Mouse (Mus musculus) forebrain, embryonic 14.5 days (tissue): Measurements from ENCODE around the gene Ngp. TPM values are rescaled to one million over a fixed set of nuclear protein-coding genes. Genes with fewer than 3 reads are reported as not detected.

Experiments used
- ATAC-seq: fragments of 200-750 bp; cut with Nextera tagmentation; 2 replicates; pipeline ENCODE4 v1.8.0; 2017; ENCODE audit warnings: mild to moderate bottlenecking, moderate library complexity
- DNase-seq: peaks from one replicate; pipeline ENCODE4 v3.0.0-alpha.2; 2015; ENCODE audit warnings: low spot score
- H3K27ac ChIP-seq: fragments of 300-500 bp; sonication (generic); 2 replicates; pipeline ENCODE4 v1.5.1; 2014; ENCODE audit warnings: low read depth, mild to moderate bottlenecking, control low read depth, low read length, moderate library complexity
- H3K27me3 ChIP-seq: fragments of 300-500 bp; sonication (generic); replicated peaks from 2 replicates; pipeline ENCODE4 v1.6.1; 2014; ENCODE audit warnings: low read length, control low read depth, mixed read lengths; ENCODE audit not compliant: control insufficient read depth, insufficient read depth
- H3K36me3 ChIP-seq: fragments of 300-500 bp; sonication (generic); 2 replicates; pipeline ENCODE4 v1.6.1; 2014; ENCODE audit warnings: low read length, control low read depth; ENCODE audit not compliant: control insufficient read depth, insufficient read depth
- H3K4me1 ChIP-seq: fragments of 300-500 bp; sonication (generic); 2 replicates; pipeline ENCODE4 v1.6.1; 2014; ENCODE audit warnings: antibody characterized with exemption, low read length, control low read depth; ENCODE audit not compliant: control insufficient read depth, insufficient read depth
- H3K4me2 ChIP-seq: fragments of 300-500 bp; sonication (generic); 2 replicates; pipeline ENCODE4 v1.6.1; 2014; ENCODE audit warnings: mild to moderate bottlenecking, control low read depth, low read length
- H3K4me3 ChIP-seq: fragments of 300-500 bp; sonication (generic); 2 replicates; pipeline ENCODE4 v1.5.1; 2014; ENCODE audit warnings: low read depth, low read length, control low read depth
- H3K9ac ChIP-seq: fragments of 300-500 bp; sonication (generic); 2 replicates; pipeline ENCODE4 v1.6.1; 2014; ENCODE audit warnings: mild to moderate bottlenecking, low read length, control low read depth, moderate library complexity
- H3K9me3 ChIP-seq: fragments of 300-500 bp; sonication (generic); replicated peaks from 2 replicates; pipeline ENCODE4 v1.6.1; 2016; ENCODE audit warnings: low read length, control low read depth, mixed read lengths; ENCODE audit not compliant: control insufficient read depth
- WGBS: fragments of 180-500 bp; shearing (Covaris S2); extraction: QIAGEN DNeasy Blood & Tissue Kit; methylation state at CpG from one replicate; pipeline ENCODE4 v1.1.7; 2014; 5-methylcytosine and 5-hydroxymethylcytosine counted together
- polyA plus RNA-seq: library from polyadenylated mRNA; unstranded; fragments of >200 nt; fragmentation: Nextera tagmentation; extraction: Ambion mirVana; gene quantifications from 2 replicates; pipeline ENCODE4 v1.2.1, GENCODE M21; 2014

The Ngp gene
- polyA plus RNA-seq, 1 experiment from 2014 or later, result 0.61 TPM

- no peaks in the 10 kb centered on the region for H3K9me3 ChIP-seq
- peaks cover 5% of the 10 kb centered on the region for H3K4me1 ChIP-seq
- no peak overlapping the region for H3K4me2 ChIP-seq
- no peaks in the 10 kb centered on the region for H3K27me3 ChIP-seq
- no peak overlapping the region for H3K4me3 ChIP-seq
- no peak for ATAC-seq
- no peaks in the 10 kb centered on the region for H3K36me3 ChIP-seq
- WGBS, result 40% methylated on average over 6 of the region's 6 CpGs
- H3K27ac ChIP-seq, result no peak overlapping the region
- H3K9ac ChIP-seq, result no peak overlapping the region
- DNase-seq, result peak; percentile 79
Observed at GRCm38 (mm10) chr9:110410908-110411887, 8.3 kb upstream of the Ngp start.

GRCm38 (mm10) chr9:110412926-110413325 is 6.6 kb upstream of the Ngp start:
- H3K4me3 ChIP-seq, result no peak overlapping the region
- no peak for ATAC-seq
- H3K9me3 ChIP-seq, result no peaks in the 10 kb centered on the region
- H3K4me2 ChIP-seq, result no peak overlapping the region
- H3K4me1 ChIP-seq, result no peaks in the 10 kb centered on the region
- H3K27ac ChIP-seq, result no peak overlapping the region
- no peaks in the 10 kb centered on the region for H3K36me3 ChIP-seq
- no peaks in the 10 kb centered on the region for H3K27me3 ChIP-seq
- H3K9ac ChIP-seq, result no peak overlapping the region
- 76% methylated on average over 7 of the region's 7 CpGs for WGBS
- DNase-seq, result peak; percentile 14

GRCm38 (mm10) chr9:110413785-110414184 is 5.8 kb upstream of the Ngp start:
- H3K4me3 ChIP-seq, result no peak overlapping the region
- DNase-seq, result peak; percentile 46
- no peaks in the 10 kb centered on the region for H3K9me3 ChIP-seq
- no peak overlapping the region for H3K9ac ChIP-seq
- no peaks in the 10 kb centered on the region for H3K36me3 ChIP-seq
- no peak overlapping the region for H3K4me2 ChIP-seq
- no peak for ATAC-seq
- no peak overlapping the region for H3K27ac ChIP-seq
- no peaks in the 10 kb centered on the region for H3K27me3 ChIP-seq
- 55% methylated on average over 9 of the region's 9 CpGs for WGBS
- H3K4me1 ChIP-seq, result no peaks in the 10 kb centered on the region

GRCm38 (mm10) chr9:110431241-110431640 is 11.7 kb downstream of the Ngp start:
- no peak overlapping the region for H3K9ac ChIP-seq
- no peaks in the 10 kb centered on the region for H3K27me3 ChIP-seq
- no peak overlapping the region for H3K27ac ChIP-seq
- no peak for ATAC-seq
- 82% methylated on average over 8 of the region's 8 CpGs for WGBS
- H3K9me3 ChIP-seq, result no peaks in the 10 kb centered on the region
- no peak overlapping the region for H3K4me2 ChIP-seq
- no peak for DNase-seq
- no peaks in the 10 kb centered on the region for H3K4me1 ChIP-seq
- peaks cover 71% of the 10 kb centered on the region for H3K36me3 ChIP-seq
- H3K4me3 ChIP-seq, result no peak overlapping the region

GRCm38 (mm10) chr9:110433045-110433444 is 13.5 kb downstream of the Ngp start:
- 89% methylated on average over 2 of the region's 2 CpGs for WGBS

GRCm38 (mm10) chr9:110436041-110436440 is 16.5 kb downstream of the Ngp start:
- DNase-seq (no peak), ATAC-seq (no peak)
- Histone ChIP-seq H3K27me3 (no peaks in the 10 kb centered on the region), H3K9ac (no peak overlapping the region), H3K4me3 (no peak overlapping the region), H3K9me3 (no peaks in the 10 kb centered on the region), H3K27ac (no peak overlapping the region), H3K4me2 (no peak overlapping the region), H3K36me3 (peaks cover 39% of the 10 kb centered on the region), H3K4me1 (no peaks in the 10 kb centered on the region)
- 95% methylated on average over 11 of the region's 11 CpGs for WGBS

More at GRCm38 (mm10) chr9:110433045-110433444, 13.5 kb downstream of the Ngp start:
- DNase-seq (no peak), ATAC-seq (no peak)
- Histone ChIP-seq H3K9me3 (no peaks in the 10 kb centered on the region), H3K27me3 (no peaks in the 10 kb centered on the region), H3K9ac (no peak overlapping the region), H3K4me2 (no peak overlapping the region), H3K4me1 (no peaks in the 10 kb centered on the region), H3K4me3 (no peak overlapping the region), H3K27ac (no peak overlapping the region), H3K36me3 (peaks cover 62% of the 10 kb centered on the region)

GRCm38 (mm10) chr9:110440049-110440448 is 20.5 kb downstream of the Ngp start:
- H3K27me3 ChIP-seq, result no peaks in the 10 kb centered on the region
- DNase-seq (no peak), ATAC-seq (no peak)
- WGBS, result 71% methylated on average over 2 of the region's 5 CpGs
- H3K36me3 ChIP-seq, result peaks cover 17% of the 10 kb centered on the region
- no peaks in the 10 kb centered on the region for H3K4me1 ChIP-seq
- no peaks in the 10 kb centered on the region for H3K9me3 ChIP-seq
- no peak overlapping the region for H3K27ac ChIP-seq
- no peak overlapping the region for H3K9ac ChIP-seq
- H3K4me2 ChIP-seq, result no peak overlapping the region
- H3K4me3 ChIP-seq, result no peak overlapping the region

- peaks cover 12% of the 10 kb centered on the region; the same call in 1 of the 2 replicates for H3K36me3 ChIP-seq
Observed at GRCm38 (mm10) chr9:110440559-110440958, 21.0 kb downstream of the Ngp start.

GRCm38 (mm10) chr9:110448356-110448755 is 28.8 kb downstream of the Ngp start:
- DNase-seq (no peak), ATAC-seq (no peak; the same call in 1 of the 2 replicates)
- Histone ChIP-seq H3K27ac (no peak overlapping the region), H3K4me1 (no peaks in the 10 kb centered on the region), H3K36me3 (peaks cover 6% of the 10 kb centered on the region; the same call in 1 of the 2 replicates), H3K4me2 (no peak overlapping the region), H3K9me3 (no peaks in the 10 kb centered on the region), H3K27me3 (no peaks in the 10 kb centered on the region), H3K9ac (no peak overlapping the region), H3K4me3 (no peak overlapping the region)
- WGBS, result 81% methylated on average over 15 of the region's 15 CpGs

More at GRCm38 (mm10) chr9:110440559-110440958, 21.0 kb downstream of the Ngp start:
- 91% methylated on average over 6 of the region's 6 CpGs for WGBS
- Histone ChIP-seq H3K9me3 (no peaks in the 10 kb centered on the region), H3K27me3 (no peaks in the 10 kb centered on the region), H3K4me2 (no peak overlapping the region), H3K4me3 (no peak overlapping the region), H3K4me1 (no peaks in the 10 kb centered on the region), H3K9ac (no peak overlapping the region), H3K27ac (no peak overlapping the region)
- DNase-seq, result no peak
- ATAC-seq, result no peak
